Mouse (Mus musculus) limb, embryonic 14.5 days (tissue): Measurements from ENCODE around the gene Gm47995. TPM values are rescaled to one million over a fixed set of nuclear protein-coding genes. Genes with fewer than 3 reads are reported as not detected.
A peak's percentile ranks its signal among the peaks of the same experiment; 100 is the strongest.
"Not testable (repeated sequence)": the region's sequence is repeated elsewhere in the genome, so short reads cannot be mapped to it uniquely, and the experiment has no call there.

ENCODE experiments used
- ATAC-seq: fragments of 200-750 bp; cut with Nextera tagmentation; 2 replicates; pipeline ENCODE4 v1.8.0; 2017; ENCODE audit warnings: low read depth, moderate number of reproducible peaks, moderate TSS enrichment; ENCODE audit not compliant: low FRiP score
- DNase-seq: peaks from one replicate; pipeline ENCODE4 v3.0.0-alpha.2; 2015; ENCODE audit warnings: low spot score
- H3K27ac ChIP-seq: fragments of 300-500 bp; sonication (generic); replicated peaks from 2 replicates; pipeline ENCODE4 v1.5.1; 2014; ENCODE audit warnings: low read depth, mild to moderate bottlenecking, low read length, moderate library complexity, mixed read lengths
- H3K27me3 ChIP-seq: fragments of 300-500 bp; sonication (generic); 2 replicates; pipeline ENCODE4 v1.6.1; 2014; ENCODE audit warnings: low read length, mixed read lengths; ENCODE audit not compliant: control insufficient read depth, insufficient read depth
- H3K36me3 ChIP-seq: fragments of 300-500 bp; sonication (generic); 2 replicates; pipeline ENCODE4 v1.6.1; 2014; ENCODE audit warnings: mild to moderate bottlenecking, low read length, moderate library complexity, mixed read lengths; ENCODE audit not compliant: control insufficient read depth, insufficient read depth
- H3K4me1 ChIP-seq: fragments of 300-500 bp; sonication (generic); 2 replicates; pipeline ENCODE4 v1.6.1; 2014; ENCODE audit warnings: antibody characterized with exemption, low read length, mixed read lengths; ENCODE audit not compliant: control insufficient read depth, insufficient read depth
- H3K4me2 ChIP-seq: fragments of 300-500 bp; sonication (generic); replicated peaks from 2 replicates; pipeline ENCODE4 v1.6.1; 2014; ENCODE audit warnings: low read depth, mild to moderate bottlenecking, low read length, moderate library complexity; ENCODE audit not compliant: severe bottlenecking
- H3K4me3 ChIP-seq: fragments of 300-500 bp; sonication (generic); replicated peaks from 2 replicates; pipeline ENCODE4 v1.5.1; 2014; ENCODE audit warnings: low read length
- H3K9ac ChIP-seq: fragments of 300-500 bp; sonication (generic); 2 replicates; pipeline ENCODE4 v1.6.1; 2014; ENCODE audit warnings: mild to moderate bottlenecking, low read depth, low read length, moderate library complexity; ENCODE audit not compliant: severe bottlenecking
- H3K9me3 ChIP-seq: fragments of 300-500 bp; sonication (generic); 2 replicates; pipeline ENCODE4 v1.6.1; 2016; ENCODE audit warnings: low read length; ENCODE audit not compliant: control insufficient read depth
- WGBS: fragments of 180-500 bp; shearing (Covaris S2); extraction: QIAGEN DNeasy Blood & Tissue Kit; methylation state at CpG from one replicate; pipeline ENCODE4 v1.1.7; 2014; 5-methylcytosine and 5-hydroxymethylcytosine counted together
- polyA plus RNA-seq, 2 experiments: library from polyadenylated mRNA; depleted of rRNA in 1 of 2; stranded (reverse) in 1 of 2; unstranded in 1 of 2; fragments of >200 nt; fragmentation: Nextera tagmentation in 1 of 2; extraction: Ambion mirVana in 1 of 2; gene quantifications; 2 replicates each; pipeline versions ENCODE4 v1.2.1 to v1.2.3; 2012 to 2014

Gm47995 gene
- polyA plus RNA-seq, 2 experiments: 0.06 TPM; not detected in 1

DNA sequence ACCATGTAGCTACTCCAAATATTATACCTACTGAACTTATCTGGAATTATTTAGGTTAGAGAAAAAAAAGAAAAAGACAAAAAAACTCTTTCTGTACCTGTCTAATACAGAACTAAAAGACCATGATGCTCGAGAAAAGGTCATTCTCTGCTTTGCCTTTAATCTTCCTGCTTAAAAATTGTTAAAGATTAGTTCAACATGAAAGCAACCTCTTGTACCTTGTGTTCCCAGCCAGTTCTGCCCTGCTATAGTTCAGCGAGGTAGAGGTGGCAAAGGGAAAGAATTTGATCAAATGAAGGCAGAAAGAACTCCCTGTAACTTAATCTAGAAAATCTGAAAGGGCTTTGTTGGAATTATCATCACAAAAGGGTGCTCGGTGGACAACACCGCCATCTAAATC is 2.3 kb upstream of the Gm47995 start:
- 72% methylated on average over 4 of the region's 4 CpGs for WGBS
- not testable (repeated sequence) for H3K36me3 ChIP-seq

DNA sequence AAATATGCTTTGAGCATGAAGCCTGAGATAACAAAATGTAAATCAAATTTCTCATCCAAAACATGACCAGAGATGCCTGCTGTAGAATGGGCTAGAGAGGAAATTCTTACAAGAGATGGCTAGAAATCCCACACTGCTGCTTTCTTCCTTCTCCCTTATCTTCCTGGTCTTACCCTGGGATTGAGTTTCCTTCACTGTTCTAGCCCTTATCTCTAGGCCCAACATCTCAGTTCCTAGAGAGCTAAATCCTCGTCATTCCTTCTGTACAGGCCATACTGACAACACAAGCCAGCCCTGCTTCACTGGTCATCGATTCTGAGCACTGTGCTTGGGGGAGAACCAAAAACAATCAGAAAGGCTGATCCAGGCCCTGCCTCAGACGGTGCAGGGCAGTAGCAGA is 1.6 kb upstream of the Gm47995 start:
- not testable (repeated sequence) for H3K4me1 ChIP-seq, ATAC-seq, DNase-seq, H3K36me3 ChIP-seq, H3K27me3 ChIP-seq, H3K9ac ChIP-seq, H3K9me3 ChIP-seq, H3K4me2 ChIP-seq, H3K4me3 ChIP-seq, H3K27ac ChIP-seq
- 83% methylated on average over 3 of the region's 3 CpGs for WGBS

More for the DNA sequence above, 2.3 kb upstream of the Gm47995 start:
- H3K4me1 ChIP-seq, DNase-seq, H3K4me3 ChIP-seq, H3K9me3 ChIP-seq, ATAC-seq, H3K27ac ChIP-seq, H3K27me3 ChIP-seq, H3K4me2 ChIP-seq, H3K9ac ChIP-seq: not testable (repeated sequence)

DNA sequence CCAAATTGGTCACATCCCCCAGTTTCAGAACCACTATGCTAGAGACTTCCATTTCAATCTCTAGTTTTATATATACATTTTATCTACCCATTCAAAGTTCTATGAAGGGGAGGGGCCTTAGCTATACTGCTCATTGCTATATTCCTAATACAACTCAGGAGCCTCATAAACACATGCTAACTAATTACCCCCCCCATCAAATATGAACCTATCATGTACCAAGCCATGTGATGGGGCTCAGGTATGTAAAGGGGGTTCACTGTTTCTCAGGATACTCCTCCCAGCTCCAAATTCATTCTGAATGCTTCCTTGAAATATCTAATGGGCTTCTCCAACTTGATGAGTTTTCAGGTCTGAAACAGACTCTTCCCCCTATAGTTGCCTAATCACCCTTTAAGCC is 2.4 kb downstream of the Gm47995 start:
- H3K9ac ChIP-seq, H3K27me3 ChIP-seq, H3K36me3 ChIP-seq, H3K4me1 ChIP-seq, H3K9me3 ChIP-seq, H3K4me3 ChIP-seq, H3K4me2 ChIP-seq, ATAC-seq, DNase-seq, H3K27ac ChIP-seq: not testable (repeated sequence)

DNA sequence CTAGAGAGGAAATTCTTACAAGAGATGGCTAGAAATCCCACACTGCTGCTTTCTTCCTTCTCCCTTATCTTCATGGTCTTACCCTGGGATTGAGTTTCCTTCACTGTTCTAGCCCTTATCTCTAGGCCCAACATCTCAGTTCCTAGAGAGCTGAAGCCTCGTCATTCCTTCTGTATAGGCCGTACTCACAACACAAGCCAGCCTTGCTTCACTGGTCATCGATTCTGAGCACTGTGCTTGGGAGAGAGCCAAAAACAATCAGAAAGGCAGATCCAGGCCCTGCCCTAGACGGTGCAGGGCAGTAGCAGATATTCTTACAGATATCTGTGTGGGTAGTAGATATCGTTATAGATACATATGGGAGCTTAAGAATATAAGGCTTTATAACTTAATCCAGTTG is 4.5 kb downstream of the Gm47995 start:
- not testable (repeated sequence) for H3K27ac ChIP-seq, ATAC-seq, DNase-seq, H3K27me3 ChIP-seq, H3K9ac ChIP-seq, H3K36me3 ChIP-seq, H3K4me3 ChIP-seq, H3K4me1 ChIP-seq, H3K9me3 ChIP-seq, H3K4me2 ChIP-seq
- 72% methylated on average over 3 of the region's 5 CpGs for WGBS

DNA sequence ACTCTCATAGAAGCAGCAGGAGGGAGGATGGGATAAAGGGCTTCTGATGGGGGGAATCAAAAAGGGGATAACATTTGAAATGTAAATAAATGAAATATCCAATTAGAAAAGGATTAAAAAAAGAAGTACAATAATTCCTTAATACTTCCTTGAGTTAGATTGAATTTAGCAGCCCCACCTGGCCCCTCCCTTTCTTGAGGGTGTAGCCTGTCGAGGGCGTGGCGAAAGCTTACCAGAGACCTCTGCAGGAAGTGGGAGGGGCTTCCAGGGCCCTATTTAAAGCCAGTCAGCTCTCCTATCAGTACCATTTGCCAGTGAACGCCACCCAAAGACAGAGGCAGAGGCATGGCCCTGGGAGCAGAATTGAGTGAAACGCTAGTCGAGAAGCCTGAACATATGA is 5.6 kb downstream of the Gm47995 start, which contains the start of gene 3110040M04Rik:
Gene 3110040M04Rik, plus strand, starts transcription at position 304 of the 400 bp plus-strand sequence.
- H3K27me3 ChIP-seq, H3K9ac ChIP-seq, H3K4me3 ChIP-seq, ATAC-seq, H3K36me3 ChIP-seq, H3K4me1 ChIP-seq, H3K9me3 ChIP-seq, H3K27ac ChIP-seq, H3K4me2 ChIP-seq, DNase-seq: not testable (repeated sequence)
- WGBS: no CpG with 5 or more reads among the region's 6 CpGs

DNA sequence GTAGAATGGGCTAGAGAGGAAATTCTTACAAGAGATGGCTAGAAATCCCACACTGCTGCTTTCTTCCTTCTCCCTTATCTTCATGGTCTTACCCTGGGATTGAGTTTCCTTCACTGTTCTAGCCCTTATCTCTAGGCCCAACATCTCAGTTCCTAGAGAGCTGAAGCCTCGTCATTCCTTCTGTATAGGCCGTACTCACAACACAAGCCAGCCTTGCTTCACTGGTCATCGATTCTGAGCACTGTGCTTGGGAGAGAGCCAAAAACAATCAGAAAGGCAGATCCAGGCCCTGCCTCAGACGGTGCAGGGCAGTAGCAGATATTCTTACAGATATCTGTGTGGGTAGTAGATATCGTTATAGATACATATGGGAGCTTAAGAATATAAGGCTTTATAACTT is 10.2 kb downstream of the Gm47995 start:
- 64% methylated on average over 3 of the region's 5 CpGs for WGBS
- ATAC-seq: 0 out of 2 replicates have a peak, but pooled peaks have one; percentile 53
- not testable (repeated sequence) for H3K27me3 ChIP-seq, H3K9me3 ChIP-seq, H3K4me2 ChIP-seq, DNase-seq, H3K9ac ChIP-seq, H3K36me3 ChIP-seq, H3K4me3 ChIP-seq, H3K27ac ChIP-seq, H3K4me1 ChIP-seq

DNA sequence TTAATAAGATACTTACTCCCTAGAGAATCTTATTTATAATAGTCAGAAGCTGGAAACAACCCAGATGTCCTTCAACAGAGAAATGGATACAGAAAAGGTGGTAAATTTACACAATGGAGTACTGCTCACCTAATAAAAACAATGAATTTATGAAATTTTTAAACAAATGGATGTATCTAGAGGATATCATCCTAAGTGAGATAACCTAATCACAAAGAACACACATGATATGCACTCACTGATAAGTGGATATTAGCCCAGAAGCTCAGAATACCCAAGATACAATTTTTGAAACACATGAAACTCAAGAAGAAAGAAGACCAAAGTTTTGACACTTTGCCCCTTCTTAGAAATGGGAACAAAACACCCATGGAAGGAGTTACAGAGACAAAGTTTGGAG is 10.7 kb downstream of the Gm47995 start:
- H3K4me1 ChIP-seq, H3K4me2 ChIP-seq, H3K27ac ChIP-seq, ATAC-seq, DNase-seq, H3K9ac ChIP-seq, H3K27me3 ChIP-seq, H3K4me3 ChIP-seq, H3K9me3 ChIP-seq, H3K36me3 ChIP-seq: not testable (repeated sequence)

DNA sequence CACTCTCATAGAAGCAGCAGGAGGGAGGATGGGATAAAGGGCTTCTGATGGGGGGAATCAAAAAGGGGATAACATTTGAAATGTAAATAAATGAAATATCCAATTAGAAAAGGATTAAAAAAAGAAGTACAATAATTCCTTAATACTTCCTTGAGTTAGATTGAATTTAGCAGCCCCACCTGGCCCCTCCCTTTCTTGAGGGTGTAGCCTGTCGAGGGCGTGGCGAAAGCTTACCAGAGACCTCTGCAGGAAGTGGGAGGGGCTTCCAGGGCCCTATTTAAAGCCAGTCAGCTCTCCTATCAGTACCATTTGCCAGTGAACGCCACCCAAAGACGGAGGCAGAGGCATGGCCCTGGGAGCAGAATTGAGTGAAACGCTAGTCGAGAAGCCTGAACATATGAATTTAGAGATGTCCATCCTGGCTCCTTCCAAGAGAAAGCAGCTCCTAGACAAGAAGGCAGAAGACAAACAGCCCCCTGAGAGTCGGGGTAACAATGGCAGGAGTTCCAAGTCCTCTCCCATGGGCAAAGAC is 11.6 kb downstream of the Gm47995 start, which contains the start of gene Gm47996:
Gene Gm47996, plus strand, starts transcription at position 308 of the 532 bp plus-strand sequence.
- not testable (repeated sequence) for ATAC-seq, H3K9me3 ChIP-seq, H3K4me1 ChIP-seq, H3K4me2 ChIP-seq, H3K27ac ChIP-seq, H3K27me3 ChIP-seq, H3K4me3 ChIP-seq, H3K9ac ChIP-seq, DNase-seq, H3K36me3 ChIP-seq
- WGBS: 87% methylated on average over 4 of the region's 8 CpGs
